Mouse (Mus musculus) thymus, adult 2 months (tissue): ENCODE data around the gene Cd93.

Source experiments
- CTCF ChIP-seq: fragments of 200-500 bp; IDR thresholded peaks from 2 replicates; pipeline ENCODE4 v1.5.1; 2012; ENCODE audit warnings: mild to moderate bottlenecking, control low read depth, low read length, moderate library complexity, borderline replicate concordance; ENCODE audit not compliant: control insufficient read depth, poor library complexity, insufficient read depth; ENCODE audit errors: extremely low read depth
- POLR2A ChIP-seq: fragments of 200-500 bp; IDR thresholded peaks from 2 replicates; pipeline ENCODE4 v1.6.1; 2012; ENCODE audit warnings: mild to moderate bottlenecking, low read length, control low read depth, moderate library complexity; ENCODE audit not compliant: control insufficient read depth, poor library complexity, insufficient read depth; ENCODE audit errors: extremely low read depth

- TF ChIP-seq POLR2A: no peak
- TF ChIP-seq CTCF: no peak
Measured at GRCm38 (mm10) chr2:148404906-148405305, 38.5 kb downstream of the Cd93 start.
